Mouse (Mus musculus) heart, embryonic 11.5 days (tissue): Measurements from ENCODE around the gene Ano10. TPM values are rescaled to one million over a fixed set of nuclear protein-coding genes. Genes with fewer than 3 reads are reported as not detected.
A peak's percentile ranks its signal among the peaks of the same experiment; 100 is the strongest.

ENCODE experiments used
- ATAC-seq: fragments of 200-750 bp; cut with Nextera tagmentation; replicated peaks from 2 replicates; pipeline ENCODE4 v1.8.0; 2017; ENCODE audit warnings: moderate library complexity; ENCODE audit not compliant: insufficient number of reproducible peaks, low FRiP score, low TSS enrichment
- H3K27ac ChIP-seq: fragments of 300-500 bp; sonication (generic); 2 replicates; pipeline ENCODE4 v1.5.1; 2014; ENCODE audit warnings: mild to moderate bottlenecking, low read depth, low read length
- H3K27me3 ChIP-seq: fragments of 300-500 bp; sonication (generic); 2 replicates; pipeline ENCODE4 v1.6.1; 2014; ENCODE audit warnings: mild to moderate bottlenecking, low read length, mixed read lengths; ENCODE audit not compliant: control insufficient read depth, insufficient read depth
- H3K36me3 ChIP-seq: fragments of 300-500 bp; sonication (generic); 2 replicates; pipeline ENCODE4 v1.6.1; 2014; ENCODE audit warnings: mild to moderate bottlenecking, low read length, moderate library complexity, mixed read lengths; ENCODE audit not compliant: control insufficient read depth, insufficient read depth
- H3K4me1 ChIP-seq: fragments of 300-500 bp; sonication (generic); 2 replicates; pipeline ENCODE4 v1.6.1; 2014; ENCODE audit warnings: low read length; ENCODE audit not compliant: control insufficient read depth, insufficient read depth
- H3K4me2 ChIP-seq: fragments of 300-500 bp; sonication (generic); 2 replicates; pipeline ENCODE4 v1.6.1; 2014; ENCODE audit warnings: mild to moderate bottlenecking, moderate library complexity
- H3K4me3 ChIP-seq: fragments of 300-500 bp; sonication (generic); 2 replicates; pipeline ENCODE4 v1.5.1; 2014; ENCODE audit warnings: low read depth, low read length
- H3K9ac ChIP-seq: fragments of 300-500 bp; sonication (generic); 2 replicates; pipeline ENCODE4 v1.6.1; 2014; ENCODE audit warnings: mild to moderate bottlenecking, low read depth, low read length, moderate library complexity
- H3K9me3 ChIP-seq: fragments of 300-500 bp; sonication (generic); replicated peaks from 2 replicates; pipeline ENCODE4 v1.6.1; 2016; ENCODE audit warnings: low read length; ENCODE audit not compliant: control insufficient read depth
- WGBS: fragments of 180-500 bp; shearing (Covaris S2); extraction: QIAGEN DNeasy Blood & Tissue Kit; methylation state at CpG from one replicate; pipeline ENCODE4 v1.1.7; 2014; ENCODE audit not compliant: insufficient replicate concordance; 5-methylcytosine and 5-hydroxymethylcytosine counted together
- polyA plus RNA-seq: library from polyadenylated mRNA; unstranded; fragments of >200 nt; fragmentation: Nextera tagmentation; extraction: Ambion mirVana; gene quantifications from 2 replicates; pipeline ENCODE4 v1.2.1, GENCODE M21; 2014

Gene Ano10
- polyA plus RNA-seq, 1 experiment from 2014 or later: 34.0 TPM

- no peak overlapping the region for H3K4me3 ChIP-seq
- H3K36me3 ChIP-seq: no peaks in the 10 kb centered on the region
- H3K27me3 ChIP-seq: no peaks in the 10 kb centered on the region
- H3K27ac ChIP-seq: no peak overlapping the region
- H3K4me1 ChIP-seq: no peaks in the 10 kb centered on the region
- ATAC-seq: no peak
- H3K9me3 ChIP-seq: no peaks in the 10 kb centered on the region
- H3K4me2 ChIP-seq: no peak overlapping the region
- H3K9ac ChIP-seq: no peak overlapping the region
- WGBS: 48% methylated on average over 7 of the region's 7 CpGs
Measured at GRCm38 (mm10) chr9:122216945-122217529, 77.2 kb downstream of the Ano10 start.

- no peak overlapping the region for H3K4me3 ChIP-seq
- no peaks in the 10 kb centered on the region for H3K36me3 ChIP-seq
- H3K9ac ChIP-seq: no peak overlapping the region
- ATAC-seq: no peak
- no peaks in the 10 kb centered on the region for H3K9me3 ChIP-seq
- H3K4me2 ChIP-seq: no peak overlapping the region
- H3K4me1 ChIP-seq: no peaks in the 10 kb centered on the region
- no peak overlapping the region for H3K27ac ChIP-seq
- H3K27me3 ChIP-seq: no peaks in the 10 kb centered on the region
Measured at GRCm38 (mm10) chr9:122215118-122215517, 79.1 kb downstream of the Ano10 start.

GRCm38 (mm10) chr9:122208311-122208710, 85.9 kb downstream of the Ano10 start:
- WGBS: 67% methylated on average over 4 of the region's 4 CpGs
- no peak overlapping the region for H3K4me3 ChIP-seq
- no peak for ATAC-seq

GRCm38 (mm10) chr9:122205543-122206200, 88.6 kb downstream of the Ano10 start:
- 37% methylated on average over 11 of the region's 11 CpGs for whole genome bisulfite sequencing
- peak; percentile 57; the same call in 1 of the 2 replicates for ATAC-seq

More at GRCm38 (mm10) chr9:122208311-122208710, 85.9 kb downstream of the Ano10 start:
- Histone ChIP-seq H3K27ac (no peak overlapping the region), H3K4me1 (peaks cover 16% of the 10 kb centered on the region), H3K9ac (no peak overlapping the region), H3K9me3 (no peaks in the 10 kb centered on the region), H3K36me3 (no peaks in the 10 kb centered on the region), H3K27me3 (no peaks in the 10 kb centered on the region), H3K4me2 (no peak overlapping the region)

GRCm38 (mm10) chr9:122204508-122204907, 89.7 kb downstream of the Ano10 start:
- Histone ChIP-seq H3K27me3 (no peaks in the 10 kb centered on the region), H3K9me3 (no peaks in the 10 kb centered on the region), H3K9ac (no peak overlapping the region), H3K27ac (no peak overlapping the region), H3K4me1 (peaks cover 22% of the 10 kb centered on the region), H3K36me3 (no peaks in the 10 kb centered on the region), H3K4me3 (no peak overlapping the region), H3K4me2 (no peak overlapping the region)
- WGBS: 63% methylated on average over 7 of the region's 7 CpGs
- no peak for ATAC-seq

More at GRCm38 (mm10) chr9:122205543-122206200, 88.6 kb downstream of the Ano10 start:
- Histone ChIP-seq H3K9ac (no peak overlapping the region), H3K4me2 (no peak overlapping the region), H3K27me3 (no peaks in the 10 kb centered on the region), H3K4me1 (peaks cover 20% of the 10 kb centered on the region), H3K9me3 (no peaks in the 10 kb centered on the region), H3K4me3 (no peak overlapping the region), H3K27ac (no peak overlapping the region), H3K36me3 (no peaks in the 10 kb centered on the region)

GRCm38 (mm10) chr9:122199253-122199652, 95.0 kb downstream of the Ano10 start:
- Histone ChIP-seq H3K4me3 (no peak overlapping the region), H3K36me3 (no peaks in the 10 kb centered on the region), H3K27me3 (no peaks in the 10 kb centered on the region), H3K27ac (no peak overlapping the region), H3K9me3 (no peaks in the 10 kb centered on the region), H3K9ac (no peak overlapping the region), H3K4me1 (peaks cover 40% of the 10 kb centered on the region), H3K4me2 (no peak overlapping the region)
- ATAC-seq: no peak
- 28% methylated on average over 6 of the region's 6 CpGs for WGBS

GRCm38 (mm10) chr9:122198621-122199020, 95.6 kb downstream of the Ano10 start:
- Histone ChIP-seq H3K4me2 (no peak overlapping the region), H3K4me3 (no peak overlapping the region), H3K27ac (no peak overlapping the region), H3K36me3 (no peaks in the 10 kb centered on the region), H3K9ac (no peak overlapping the region), H3K9me3 (no peaks in the 10 kb centered on the region), H3K4me1 (peaks cover 40% of the 10 kb centered on the region), H3K27me3 (no peaks in the 10 kb centered on the region)
- ATAC-seq: no peak
- WGBS: 78% methylated on average over 3 of the region's 3 CpGs

- 53% methylated on average over 5 of the region's 5 CpGs for WGBS
- Histone ChIP-seq H3K4me3 (no peak overlapping the region), H3K36me3 (no peaks in the 10 kb centered on the region), H3K9ac (no peak overlapping the region), H3K4me2 (no peak overlapping the region), H3K9me3 (no peaks in the 10 kb centered on the region), H3K4me1 (peaks cover 37% of the 10 kb centered on the region), H3K27ac (no peak overlapping the region), H3K27me3 (no peaks in the 10 kb centered on the region)
- no peak for ATAC-seq
Measured at GRCm38 (mm10) chr9:122197021-122197420, 97.2 kb downstream of the Ano10 start.
